Mouse (Mus musculus) limb, embryonic 14.5 days (tissue): ENCODE results near the gene Myl3. TPM values are rescaled to one million over a fixed set of nuclear protein-coding genes. Genes with fewer than 3 reads are reported as not detected.

ENCODE experiments used
- ATAC-seq: fragments of 200-750 bp; cut with Nextera tagmentation; 2 replicates; pipeline ENCODE4 v1.8.0; 2017; ENCODE audit warnings: low read depth, moderate number of reproducible peaks, moderate TSS enrichment; ENCODE audit not compliant: low FRiP score
- DNase-seq: peaks from one replicate; pipeline ENCODE4 v3.0.0-alpha.2; 2015; ENCODE audit warnings: low spot score
- H3K27ac ChIP-seq: fragments of 300-500 bp; sonication (generic); replicated peaks from 2 replicates; pipeline ENCODE4 v1.5.1; 2014; ENCODE audit warnings: low read depth, mild to moderate bottlenecking, low read length, moderate library complexity, mixed read lengths
- H3K27me3 ChIP-seq: fragments of 300-500 bp; sonication (generic); 2 replicates; pipeline ENCODE4 v1.6.1; 2014; ENCODE audit warnings: low read length, mixed read lengths; ENCODE audit not compliant: control insufficient read depth, insufficient read depth
- H3K36me3 ChIP-seq: fragments of 300-500 bp; sonication (generic); 2 replicates; pipeline ENCODE4 v1.6.1; 2014; ENCODE audit warnings: mild to moderate bottlenecking, low read length, moderate library complexity, mixed read lengths; ENCODE audit not compliant: control insufficient read depth, insufficient read depth
- H3K4me1 ChIP-seq: fragments of 300-500 bp; sonication (generic); 2 replicates; pipeline ENCODE4 v1.6.1; 2014; ENCODE audit warnings: antibody characterized with exemption, low read length, mixed read lengths; ENCODE audit not compliant: control insufficient read depth, insufficient read depth
- H3K4me2 ChIP-seq: fragments of 300-500 bp; sonication (generic); replicated peaks from 2 replicates; pipeline ENCODE4 v1.6.1; 2014; ENCODE audit warnings: low read depth, mild to moderate bottlenecking, low read length, moderate library complexity; ENCODE audit not compliant: severe bottlenecking
- H3K4me3 ChIP-seq: fragments of 300-500 bp; sonication (generic); replicated peaks from 2 replicates; pipeline ENCODE4 v1.5.1; 2014; ENCODE audit warnings: low read length
- H3K9ac ChIP-seq: fragments of 300-500 bp; sonication (generic); 2 replicates; pipeline ENCODE4 v1.6.1; 2014; ENCODE audit warnings: mild to moderate bottlenecking, low read depth, low read length, moderate library complexity; ENCODE audit not compliant: severe bottlenecking
- H3K9me3 ChIP-seq: fragments of 300-500 bp; sonication (generic); 2 replicates; pipeline ENCODE4 v1.6.1; 2016; ENCODE audit warnings: low read length; ENCODE audit not compliant: control insufficient read depth
- POLR2A ChIP-seq: fragments of 200-500 bp; IDR thresholded peaks from 2 replicates; pipeline ENCODE4 v1.8.0; 2012; ENCODE audit warnings: inconsistent platforms, mild to moderate bottlenecking, moderate library complexity, borderline replicate concordance; ENCODE audit not compliant: insufficient read depth, insufficient read length; ENCODE audit errors: extremely low read depth
- WGBS: fragments of 180-500 bp; shearing (Covaris S2); extraction: QIAGEN DNeasy Blood & Tissue Kit; methylation state at CpG from one replicate; pipeline ENCODE4 v1.1.7; 2014; 5-methylcytosine and 5-hydroxymethylcytosine counted together
- polyA plus RNA-seq, 2 experiments: library from polyadenylated mRNA; depleted of rRNA in 1 of 2; stranded (reverse) in 1 of 2; unstranded in 1 of 2; fragments of >200 nt; fragmentation: Nextera tagmentation in 1 of 2; extraction: Ambion mirVana in 1 of 2; gene quantifications; 2 replicates each; pipeline versions ENCODE4 v1.2.1 to v1.2.3; 2012 to 2014

Gene Myl3
- polyA plus RNA-seq, 2 experiments: 26.1 to 28.1 TPM

DNA sequence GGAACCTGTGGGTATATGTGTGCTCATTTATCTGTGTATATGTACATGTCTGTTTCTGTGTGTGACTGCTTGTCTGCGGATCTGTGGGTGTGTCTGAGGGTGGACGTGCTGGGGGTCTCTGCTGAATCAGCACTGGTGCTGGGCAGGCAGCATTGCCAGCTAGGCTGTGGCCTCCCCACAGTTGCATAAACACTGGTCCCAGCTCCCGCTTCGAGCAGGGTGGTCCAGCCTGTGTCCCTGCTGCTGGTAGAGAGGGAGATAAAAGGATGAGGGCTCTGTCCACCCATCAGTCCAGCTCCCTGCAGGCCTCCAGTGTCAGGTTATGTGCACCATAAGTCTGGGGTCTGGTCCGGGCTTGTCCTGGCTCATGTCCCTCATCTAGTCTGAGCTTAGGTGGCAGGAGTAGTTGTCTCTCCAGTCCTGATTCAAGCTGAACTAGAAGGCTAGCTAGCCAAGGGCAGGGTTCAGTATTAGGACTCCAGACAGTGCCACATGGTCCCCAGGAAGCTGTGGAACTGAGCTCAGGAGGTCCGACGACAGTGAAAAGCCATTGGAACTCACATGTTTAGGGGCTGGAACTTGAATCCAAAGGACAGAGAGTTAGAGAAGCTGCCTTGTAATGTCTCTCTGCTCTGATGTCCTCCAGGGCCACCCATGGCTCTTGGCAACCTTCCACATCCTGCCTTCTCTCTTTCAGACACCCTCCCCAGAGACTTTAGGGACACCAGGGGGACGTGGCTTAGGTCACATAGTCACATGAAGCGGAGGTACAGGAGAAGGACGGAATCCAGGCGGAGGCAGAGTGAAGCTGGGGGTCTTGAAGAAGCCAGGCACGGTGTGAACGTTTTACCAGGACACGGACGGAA lies 33.0 kb downstream of the Myl3 start:
- no peak for ATAC-seq
- no peak for TF ChIP-seq POLR2A
- no peak overlapping the region for H3K27ac ChIP-seq
- H3K9me3 ChIP-seq: no peaks in the 10 kb centered on the region
- H3K9ac ChIP-seq: no peak overlapping the region
- peaks cover 19% of the 10 kb centered on the region for H3K4me1 ChIP-seq
- WGBS: 71% methylated on average over 15 of the region's 15 CpGs
- no peak for DNase-seq
- no peaks in the 10 kb centered on the region for H3K36me3 ChIP-seq
- H3K4me3 ChIP-seq: no peak overlapping the region
- no peak overlapping the region for H3K4me2 ChIP-seq
- no peaks in the 10 kb centered on the region for H3K27me3 ChIP-seq

DNA sequence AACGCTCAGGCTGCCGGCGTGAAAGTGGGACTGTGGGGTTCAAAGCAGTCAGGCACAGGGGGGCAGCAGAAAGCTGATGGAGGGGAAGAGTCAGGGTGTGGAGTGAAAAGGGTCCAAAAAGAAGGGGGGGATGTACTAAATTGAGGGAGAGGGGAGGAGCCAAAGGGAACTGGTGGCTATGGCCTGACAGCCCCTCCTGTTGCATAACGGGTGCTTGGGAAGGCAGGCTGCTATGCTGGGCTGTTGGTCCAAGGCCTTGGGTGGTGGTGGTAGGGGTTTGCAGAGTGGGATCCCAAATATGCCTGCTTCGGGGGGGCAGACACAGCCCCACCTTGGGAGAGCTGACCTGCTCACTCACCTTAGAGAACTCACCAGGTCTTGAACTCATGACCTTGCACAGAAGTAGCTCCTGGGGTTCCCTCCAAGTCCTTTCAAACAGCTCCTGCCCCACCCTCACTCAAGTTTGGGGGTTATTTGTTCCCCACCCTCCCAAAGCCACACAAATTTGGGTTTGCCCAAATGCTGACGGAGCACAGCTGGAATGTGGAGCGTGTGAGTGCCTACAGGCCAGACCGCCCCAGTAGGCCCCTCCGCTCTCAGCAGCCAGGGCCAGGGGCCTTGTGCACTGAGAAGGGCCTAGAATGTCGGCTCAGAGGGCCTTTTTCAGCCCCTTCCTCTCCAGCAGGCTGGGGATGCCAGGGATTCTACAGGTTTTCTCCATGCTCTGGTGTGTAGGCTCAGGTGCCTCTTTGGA lies 33.8 kb downstream of the Myl3 start:
- 62% methylated on average over 10 of the region's 10 CpGs for WGBS
- Histone ChIP-seq H3K4me3 (no peak overlapping the region), H3K9me3 (no peaks in the 10 kb centered on the region), H3K9ac (no peak overlapping the region), H3K27ac (no peak overlapping the region), H3K27me3 (no peaks in the 10 kb centered on the region), H3K4me1 (peaks cover 20% of the 10 kb centered on the region), H3K36me3 (no peaks in the 10 kb centered on the region), H3K4me2 (no peak overlapping the region)
- DNase-seq (no peak), ATAC-seq (no peak)
- no peak for TF ChIP-seq POLR2A

DNA sequence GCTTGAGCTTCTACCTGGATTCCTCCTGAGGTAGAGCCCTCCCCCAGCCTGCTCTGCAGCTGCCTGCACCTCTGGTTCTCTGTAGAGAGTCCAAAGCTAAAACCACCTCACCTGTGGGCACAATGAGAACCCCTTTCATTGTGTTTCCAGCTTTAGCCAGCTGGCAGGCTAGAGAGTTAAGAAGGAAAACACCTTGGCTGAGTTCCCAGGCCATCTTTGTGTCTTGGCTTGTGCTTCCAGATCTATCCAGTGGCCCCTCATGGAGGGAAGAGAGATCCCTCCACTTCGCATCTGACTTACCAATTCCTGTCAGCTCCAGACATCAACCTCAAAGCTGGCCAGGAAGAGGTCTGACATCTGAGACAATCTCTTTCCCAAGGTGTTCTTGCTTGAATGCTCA lies 36.4 kb downstream of the Myl3 start:
- 71% methylated on average over 1 of the region's 1 CpGs for WGBS
- H3K4me1 ChIP-seq: peaks cover 28% of the 10 kb centered on the region

DNA sequence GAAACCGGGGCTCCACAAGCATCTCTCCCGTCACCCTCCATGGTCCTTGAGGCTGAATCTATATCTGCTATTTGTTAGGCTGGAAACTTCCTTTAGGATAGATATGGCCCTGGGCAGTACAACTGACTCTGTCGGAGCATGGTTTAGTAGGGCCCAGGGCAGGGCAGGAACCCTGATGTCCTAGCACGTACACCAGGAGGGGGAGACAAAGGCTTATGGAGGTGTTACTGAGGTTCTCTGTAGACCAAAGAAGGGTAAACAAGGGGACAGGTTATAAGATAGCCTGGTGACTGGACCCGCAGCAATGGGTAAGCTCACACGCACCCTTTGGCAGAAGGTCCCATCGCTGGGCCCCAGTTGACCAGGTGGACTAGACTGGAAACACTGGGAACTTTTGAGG lies 36.9 kb downstream of the Myl3 start:
- H3K4me3 ChIP-seq: no peak overlapping the region
- H3K4me2 ChIP-seq: no peak overlapping the region
- ATAC-seq (no peak), DNase-seq (no peak)
- H3K4me1 ChIP-seq: peaks cover 28% of the 10 kb centered on the region
- no peaks in the 10 kb centered on the region for H3K27me3 ChIP-seq
- 76% methylated on average over 7 of the region's 7 CpGs for WGBS
- no peak overlapping the region for H3K27ac ChIP-seq
- H3K9ac ChIP-seq: no peak overlapping the region
- H3K9me3 ChIP-seq: no peaks in the 10 kb centered on the region
- no peaks in the 10 kb centered on the region for H3K36me3 ChIP-seq
- TF ChIP-seq POLR2A: no peak

More for the DNA sequence above, 36.4 kb downstream of the Myl3 start:
- Histone ChIP-seq H3K36me3 (no peaks in the 10 kb centered on the region), H3K27me3 (no peaks in the 10 kb centered on the region), H3K27ac (no peak overlapping the region), H3K9me3 (no peaks in the 10 kb centered on the region), H3K9ac (no peak overlapping the region), H3K4me2 (no peak overlapping the region), H3K4me3 (no peak overlapping the region)
- ATAC-seq (no peak), DNase-seq (peak; percentile 57)
- no peak for TF ChIP-seq POLR2A

DNA sequence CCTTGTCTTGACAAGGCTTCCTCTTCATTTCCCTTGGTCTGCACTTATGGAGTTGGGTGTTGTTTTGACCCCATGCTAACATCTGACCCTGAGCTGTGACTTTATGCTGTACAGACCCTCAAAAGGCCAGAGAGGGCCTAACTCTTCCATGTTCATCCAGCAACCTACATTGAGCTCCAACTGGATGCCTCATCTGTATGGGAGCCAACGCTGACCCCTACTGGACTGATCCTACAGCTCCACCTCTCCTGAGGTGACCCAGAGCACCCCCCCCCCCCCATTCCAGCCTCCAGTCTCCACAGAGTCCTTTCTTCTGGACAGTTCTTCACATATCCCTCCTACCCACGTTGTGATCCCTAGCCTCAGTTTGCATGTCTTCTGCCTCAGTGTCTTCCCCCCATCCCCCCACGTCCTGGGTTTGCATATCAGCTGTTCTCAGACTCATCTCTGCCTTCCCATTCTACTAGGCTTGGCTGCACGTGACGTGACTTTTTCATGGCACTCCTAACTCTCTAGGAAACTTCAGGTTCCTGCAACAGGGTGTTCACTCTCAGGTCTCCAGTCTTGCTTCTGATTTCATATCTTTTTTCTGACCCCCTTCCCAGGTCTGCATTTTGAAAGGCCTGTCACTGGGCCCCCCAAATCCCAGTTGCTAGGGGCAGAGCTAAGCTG lies 37.7 kb downstream of the Myl3 start:
- Histone ChIP-seq H3K36me3 (no peaks in the 10 kb centered on the region), H3K9ac (no peak overlapping the region), H3K4me1 (peaks cover 28% of the 10 kb centered on the region), H3K9me3 (no peaks in the 10 kb centered on the region), H3K4me3 (no peak overlapping the region), H3K27me3 (no peaks in the 10 kb centered on the region), H3K4me2 (no peak overlapping the region), H3K27ac (no peak overlapping the region)
- WGBS: 65% methylated on average over 5 of the region's 5 CpGs
- no peak for ATAC-seq
- TF ChIP-seq POLR2A: no peak
- peak; percentile 55 for DNase-seq
